26 mouse cellular contexts compared by ENCODE assay signal in genomic region chr12:86734319-86734810, GRCm38 (mm10). TPM values are rescaled to one million over a fixed set of nuclear protein-coding genes. Genes with fewer than 3 reads are reported as not detected.
"Had no signal": no experiment of that assay in that cellular context is flagged by ENCODE, and none has a peak within 500 bp of the region (broad histone marks: within the 10 kb centered on the region; RNA-seq: fewer than 3 reads in every experiment).

TSS of gene Lrrc74a (plus strand) at chr12:86734369.

- DNase-seq: kidney, adult 9 months; kidney, postnatal 14 days; kidney, postnatal 4 days; left cerebral cortex, postnatal 4 days; liver, postnatal 0 days; lung, embryonic 14.5 days; midbrain, embryonic 14.5 days; thymus, postnatal 25 days had no signal

- H3K4me1 ChIP-seq: limb, embryonic 12.5 days; limb, embryonic 15.5 days had no signal

- H3K27me3 ChIP-seq: limb, embryonic 12.5 days; limb, embryonic 15.5 days had no signal

- H3K9ac ChIP-seq: limb, embryonic 12.5 days; limb, embryonic 15.5 days; liver, embryonic 14.5 days; liver, postnatal 0 days; lung, embryonic 14.5 days had no signal

- ATAC-seq: liver, postnatal 0 days; lung, postnatal 0 days had no signal

- H3K9me3 ChIP-seq: limb, embryonic 12.5 days; limb, embryonic 15.5 days had no signal

- H3K4me2 ChIP-seq: limb, embryonic 12.5 days; limb, embryonic 15.5 days; liver, embryonic 11.5 days; lung, embryonic 14.5 days had no signal

- H3K4me3 ChIP-seq: limb, embryonic 12.5 days; limb, embryonic 15.5 days had no signal

- H3K27ac ChIP-seq: limb, embryonic 12.5 days; limb, embryonic 15.5 days; liver, embryonic 14.5 days; macrophage had no signal

- H3K36me3 ChIP-seq: limb, embryonic 12.5 days; limb, embryonic 15.5 days had no signal

RNA-seq across cellular contexts. Expression of gene Lrrc74a, which starts in this region (rescaled TPM):
- total RNA-seq: layer of hippocampus, adult 18-20 months; layer of hippocampus, postnatal 14 days; left cerebral cortex, adult 8-10 months; left cerebral cortex, postnatal 14 days; left cerebral cortex, postnatal 4 days; megakaryocyte, adult 5-6 weeks; midbrain, postnatal 0 days had no signal
- polyA plus RNA-seq: kidney, embryonic 16.5 days; limb, embryonic 12.5 days; limb, embryonic 15.5 days; liver, embryonic 11.5 days; liver, embryonic 14.5 days; liver, postnatal 0 days; lung, embryonic 14.5 days; lung, postnatal 0 days; macrophage; midbrain, embryonic 14.5 days; midbrain, postnatal 0 days; neural tube, embryonic 11.5 days; neural tube, embryonic 14.5 days; small intestine, adult 2 months; spleen, adult 2 months; stomach, embryonic 16.5 days had no signal
